Mouse (Mus musculus): ENCODE data around the gene Pef1.

DNA sequence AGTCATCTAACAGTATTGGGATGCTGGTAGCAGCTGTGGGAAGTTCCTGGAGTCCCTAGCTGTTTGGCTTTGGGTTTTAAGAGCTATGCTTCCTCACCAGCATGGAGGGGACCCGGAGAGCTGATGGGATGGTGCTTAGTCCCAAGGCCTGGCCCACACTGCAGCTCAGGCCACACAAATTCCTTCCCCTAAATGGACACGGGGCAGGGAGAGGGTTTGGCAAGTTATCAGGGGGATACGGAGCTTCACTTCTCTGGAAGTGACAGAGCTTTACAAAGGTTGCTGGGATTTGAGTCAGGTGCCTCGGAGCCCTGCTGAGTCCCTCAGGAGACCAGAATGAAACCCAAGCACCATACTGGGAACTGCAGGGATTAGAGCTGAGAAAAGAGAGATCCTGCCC, 59.0 kb downstream of the Pef1 start:
- no peak for TF ChIP-seq CTCF (IDR thresholded peaks at IDR 0.05; ENCODE audit: insufficient read depth, low read length)
- no peak for TF ChIP-seq POLR2A (IDR thresholded peaks at IDR 0.05; ENCODE audit: borderline replicate concordance, extremely low read depth, low read depth, low read length)

All from lung, adult 2 months (tissue).